Mouse (Mus musculus): ENCODE data around the gene Gng7. TPM values are rescaled to one million over a fixed set of nuclear protein-coding genes. Genes with fewer than 3 reads are reported as not detected.
A peak's percentile ranks its signal among the peaks of the same experiment; 100 is the strongest.

Gng7 gene
- polyA plus RNA-seq, 1 experiment from 2014 or later = 6.7 TPM

DNA sequence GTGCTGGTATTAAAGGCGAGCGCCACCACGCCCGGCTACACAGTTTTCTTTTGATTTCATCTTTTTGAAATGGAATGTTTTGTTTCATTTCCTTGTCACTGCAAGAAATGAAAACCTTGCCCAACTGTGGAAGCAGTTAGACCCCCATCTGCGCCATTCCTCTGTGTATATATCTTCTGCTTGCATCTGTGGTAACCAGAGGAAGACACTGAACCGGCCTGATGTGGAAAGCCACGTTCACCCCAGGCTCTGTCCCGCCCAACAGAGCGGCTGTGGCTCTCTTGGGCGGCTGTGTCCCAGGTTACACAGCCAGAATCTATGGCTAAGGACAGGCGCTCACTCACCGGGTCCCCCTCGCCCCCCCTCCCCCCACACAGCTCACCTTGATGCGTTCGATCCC lies 62.3 kb downstream of the Gng7 start:
- no peak overlapping the region for H3K4me3 ChIP-seq (ENCODE audit: low read length)
- H3K27ac ChIP-seq (ENCODE audit: low read length) = no peak overlapping the region
- no peak overlapping the region for H3K4me2 ChIP-seq (replicated peaks; ENCODE audit: low read depth, low read length)
- peaks cover 10% of the 10 kb centered on the region for H3K4me1 ChIP-seq (ENCODE audit: insufficient read depth, low read length)
- H3K36me3 ChIP-seq (ENCODE audit: insufficient read depth, low read length) = no peaks in the 10 kb centered on the region
- no peak overlapping the region for H3K9ac ChIP-seq (replicated peaks; ENCODE audit: low read length)
- no peaks in the 10 kb centered on the region for H3K27me3 ChIP-seq (ENCODE audit: insufficient read depth, low read length)
- no peak for ATAC-seq (ENCODE audit: low FRiP score, low TSS enrichment)
- 75% methylated on average over 15 of the region's 15 CpGs for WGBS
- H3K9me3 ChIP-seq (ENCODE audit: low read length) = no peaks in the 10 kb centered on the region

DNA sequence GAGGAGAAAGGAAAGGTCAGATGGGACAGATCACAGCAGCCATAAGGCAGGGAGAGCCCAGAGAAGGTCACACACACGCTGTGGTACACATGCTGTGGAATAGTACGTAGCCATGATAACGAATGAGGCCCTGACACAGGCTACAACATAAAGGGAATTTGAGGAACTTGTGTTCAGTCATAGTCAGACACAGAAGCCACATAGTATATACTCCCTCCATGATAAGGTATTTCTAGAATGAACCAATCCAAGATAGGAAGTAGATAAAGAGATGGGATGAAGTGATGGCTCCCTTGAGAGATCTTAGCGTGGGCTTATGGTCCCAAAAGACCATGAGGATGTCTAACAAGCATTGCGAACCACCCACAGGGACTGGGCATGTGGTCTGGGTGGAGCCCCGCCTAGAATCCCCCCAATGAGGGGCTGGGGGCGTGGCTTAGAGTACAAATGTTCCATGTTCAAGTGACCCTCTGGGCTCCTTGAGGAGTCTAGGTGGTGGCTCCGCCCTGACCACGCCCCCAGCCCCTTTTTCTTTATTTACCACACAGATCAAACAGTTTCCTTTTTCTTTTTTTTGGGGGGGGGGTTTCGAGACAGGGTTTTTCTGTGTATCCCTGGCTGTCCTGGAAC lies 62.9 kb downstream of the Gng7 start:
- no peak for ATAC-seq (ENCODE audit: low FRiP score, low TSS enrichment)
- H3K27ac ChIP-seq (ENCODE audit: low read length) = no peak overlapping the region
- H3K9ac ChIP-seq (replicated peaks; ENCODE audit: low read length) = no peak overlapping the region
- H3K4me2 ChIP-seq (replicated peaks; ENCODE audit: low read depth, low read length) = no peak overlapping the region
- H3K4me3 ChIP-seq (ENCODE audit: low read length) = no peak overlapping the region
- no peaks in the 10 kb centered on the region for H3K36me3 ChIP-seq (ENCODE audit: insufficient read depth, low read length)
- WGBS = 82% methylated on average over 10 of the region's 10 CpGs
- peaks cover 10% of the 10 kb centered on the region for H3K4me1 ChIP-seq (ENCODE audit: insufficient read depth, low read length)
- no peaks in the 10 kb centered on the region for H3K27me3 ChIP-seq (ENCODE audit: insufficient read depth, low read length)
- H3K9me3 ChIP-seq (ENCODE audit: low read length) = no peaks in the 10 kb centered on the region

- Histone ChIP-seq H3K9me3 (ENCODE audit: low read length) (no peaks in the 10 kb centered on the region), H3K4me2 (replicated peaks; ENCODE audit: low read depth, low read length) (no peak overlapping the region), H3K4me1 (ENCODE audit: insufficient read depth, low read length) (peaks cover 10% of the 10 kb centered on the region), H3K27me3 (ENCODE audit: insufficient read depth, low read length) (no peaks in the 10 kb centered on the region), H3K9ac (replicated peaks; ENCODE audit: low read length) (no peak overlapping the region), H3K36me3 (ENCODE audit: insufficient read depth, low read length) (no peaks in the 10 kb centered on the region), H3K27ac (ENCODE audit: low read length) (no peak overlapping the region), H3K4me3 (ENCODE audit: low read length) (no peak overlapping the region)
- 41% methylated on average over 5 of the region's 5 CpGs for WGBS
- ATAC-seq (ENCODE audit: low FRiP score, low TSS enrichment) = no peak
Measured at GRCm38 (mm10) chr10:80950314-80950713, 64.4 kb downstream of the Gng7 start.

DNA sequence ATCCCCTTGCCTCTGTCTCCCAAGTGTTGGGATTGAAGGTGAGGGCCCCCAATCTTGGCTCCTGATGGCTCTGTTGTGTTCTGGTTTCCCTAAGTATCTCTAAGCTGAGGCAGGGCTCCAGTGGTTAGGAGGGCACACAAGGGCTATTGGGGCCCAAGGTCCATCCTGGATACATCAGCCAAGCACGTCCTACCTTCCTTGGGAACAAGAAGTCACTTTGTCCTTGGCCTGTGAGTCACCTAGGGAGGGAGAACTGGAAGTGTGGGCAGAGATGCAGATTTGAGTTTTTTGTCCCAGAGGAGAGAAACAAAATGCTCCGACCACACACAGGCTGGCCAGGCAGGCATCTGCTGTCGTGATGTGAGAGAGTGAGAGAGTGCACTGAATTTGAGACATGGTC lies 65.7 kb downstream of the Gng7 start:
- no peak overlapping the region for H3K27ac ChIP-seq (ENCODE audit: low read length)
- H3K9ac ChIP-seq (replicated peaks; ENCODE audit: low read length) = no peak overlapping the region
- peaks cover 10% of the 10 kb centered on the region for H3K4me1 ChIP-seq (ENCODE audit: insufficient read depth, low read length)
- no peaks in the 10 kb centered on the region for H3K36me3 ChIP-seq (ENCODE audit: insufficient read depth, low read length)
- no peak overlapping the region for H3K4me3 ChIP-seq (ENCODE audit: low read length)
- no peak for ATAC-seq (ENCODE audit: low FRiP score, low TSS enrichment)
- WGBS = 65% methylated on average over 3 of the region's 3 CpGs
- H3K9me3 ChIP-seq (ENCODE audit: low read length) = no peaks in the 10 kb centered on the region
- H3K4me2 ChIP-seq (replicated peaks; ENCODE audit: low read depth, low read length) = no peak overlapping the region
- H3K27me3 ChIP-seq (ENCODE audit: insufficient read depth, low read length) = no peaks in the 10 kb centered on the region

GRCm38 (mm10) chr10:80948570-80948969 lies 66.2 kb downstream of the Gng7 start:
- no peak overlapping the region for H3K4me3 ChIP-seq (ENCODE audit: low read length)
- peaks cover 13% of the 10 kb centered on the region for H3K4me1 ChIP-seq (ENCODE audit: insufficient read depth, low read length)
- H3K9me3 ChIP-seq (ENCODE audit: low read length) = no peaks in the 10 kb centered on the region
- peak overlapping the region; percentile 31; the same call in 1 of the 2 replicates for H3K27ac ChIP-seq (ENCODE audit: low read length)
- ATAC-seq (ENCODE audit: low FRiP score, low TSS enrichment) = 0 out of 2 replicates have a peak, but pooled peaks have one; percentile 50
- H3K9ac ChIP-seq (replicated peaks; ENCODE audit: low read length) = no peak overlapping the region
- H3K36me3 ChIP-seq (ENCODE audit: insufficient read depth, low read length) = no peaks in the 10 kb centered on the region
- H3K27me3 ChIP-seq (ENCODE audit: insufficient read depth, low read length) = no peaks in the 10 kb centered on the region
- no peak overlapping the region for H3K4me2 ChIP-seq (replicated peaks; ENCODE audit: low read depth, low read length)
- WGBS = 22% methylated on average over 6 of the region's 6 CpGs

DNA sequence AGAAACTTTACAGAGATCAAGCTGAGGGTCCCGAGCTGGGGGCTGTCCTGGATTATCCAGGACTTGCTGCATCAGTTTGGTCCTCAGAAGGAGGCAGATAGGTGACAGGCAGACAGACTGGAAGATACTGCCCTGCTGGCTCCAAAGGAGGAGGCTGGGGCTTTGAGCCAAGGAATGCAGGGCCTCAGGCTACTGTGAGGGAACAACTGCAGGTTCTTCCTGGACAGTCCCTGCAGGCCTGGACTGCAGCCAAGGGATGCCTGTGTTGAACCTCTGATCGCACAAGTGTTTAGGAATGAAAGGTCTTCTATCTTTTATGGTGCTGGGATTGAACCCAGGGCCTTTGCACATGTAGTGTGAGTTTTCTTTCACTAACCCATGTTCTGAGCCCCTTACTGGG lies 66.9 kb downstream of the Gng7 start:
- Histone ChIP-seq H3K4me2 (replicated peaks; ENCODE audit: low read depth, low read length) (no peak overlapping the region), H3K4me3 (ENCODE audit: low read length) (no peak overlapping the region), H3K36me3 (ENCODE audit: insufficient read depth, low read length) (no peaks in the 10 kb centered on the region), H3K27me3 (ENCODE audit: insufficient read depth, low read length) (no peaks in the 10 kb centered on the region), H3K9ac (replicated peaks; ENCODE audit: low read length) (no peak overlapping the region), H3K4me1 (ENCODE audit: insufficient read depth, low read length) (peaks cover 13% of the 10 kb centered on the region), H3K27ac (ENCODE audit: low read length) (peak overlapping the region; percentile 25; the same call in 1 of the 2 replicates), H3K9me3 (ENCODE audit: low read length) (no peaks in the 10 kb centered on the region)
- ATAC-seq (ENCODE audit: low FRiP score, low TSS enrichment) = no peak
- WGBS = 33% methylated on average over 2 of the region's 2 CpGs

DNA sequence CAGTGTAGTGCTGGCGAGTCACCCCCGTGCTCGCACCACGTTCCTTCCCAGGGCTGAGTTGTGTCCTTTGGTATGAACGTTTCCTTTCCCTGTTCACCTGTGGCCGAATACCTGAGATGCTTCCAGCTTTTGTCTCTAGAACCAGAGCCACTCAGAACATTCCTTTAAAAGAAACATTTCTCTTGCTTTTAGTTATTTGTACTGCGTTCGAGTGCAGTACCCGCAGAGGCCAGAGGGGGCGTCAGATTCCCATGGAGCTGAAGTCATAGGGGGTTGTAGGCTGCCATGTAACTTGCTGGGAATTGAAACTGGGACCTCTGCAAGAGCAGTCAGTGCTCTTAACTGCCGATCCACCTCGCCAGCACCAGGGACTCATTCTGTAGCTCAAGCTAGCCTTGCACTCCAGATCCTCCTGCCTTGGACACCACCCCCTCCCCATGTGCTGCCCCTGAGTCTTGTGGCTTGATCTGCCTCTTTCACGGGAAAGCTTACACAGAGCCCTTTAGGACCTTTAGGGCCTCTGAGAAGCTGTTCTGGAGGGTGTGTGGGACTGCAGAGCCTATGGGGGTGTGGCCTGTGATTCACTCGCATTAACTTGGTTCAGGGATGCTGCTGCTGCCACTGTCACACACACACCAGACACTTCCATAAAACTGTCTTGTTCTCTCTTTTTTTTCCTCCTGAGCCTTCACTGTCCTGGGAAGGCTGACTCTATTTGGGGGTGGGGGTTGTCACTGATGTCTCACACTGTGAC lies 67.9 kb downstream of the Gng7 start:
- no peak overlapping the region for H3K9ac ChIP-seq (replicated peaks; ENCODE audit: low read length)
- 68% methylated on average over 14 of the region's 14 CpGs for WGBS
- H3K4me1 ChIP-seq (ENCODE audit: insufficient read depth, low read length) = peaks cover 13% of the 10 kb centered on the region
- H3K9me3 ChIP-seq (ENCODE audit: low read length) = no peaks in the 10 kb centered on the region
- H3K4me3 ChIP-seq (ENCODE audit: low read length) = no peak overlapping the region
- H3K27me3 ChIP-seq (ENCODE audit: insufficient read depth, low read length) = no peaks in the 10 kb centered on the region
- no peak for ATAC-seq (ENCODE audit: low FRiP score, low TSS enrichment)
- no peaks in the 10 kb centered on the region for H3K36me3 ChIP-seq (ENCODE audit: insufficient read depth, low read length)
- no peak overlapping the region for H3K27ac ChIP-seq (ENCODE audit: low read length)
- H3K4me2 ChIP-seq (replicated peaks; ENCODE audit: low read depth, low read length) = no peak overlapping the region

DNA sequence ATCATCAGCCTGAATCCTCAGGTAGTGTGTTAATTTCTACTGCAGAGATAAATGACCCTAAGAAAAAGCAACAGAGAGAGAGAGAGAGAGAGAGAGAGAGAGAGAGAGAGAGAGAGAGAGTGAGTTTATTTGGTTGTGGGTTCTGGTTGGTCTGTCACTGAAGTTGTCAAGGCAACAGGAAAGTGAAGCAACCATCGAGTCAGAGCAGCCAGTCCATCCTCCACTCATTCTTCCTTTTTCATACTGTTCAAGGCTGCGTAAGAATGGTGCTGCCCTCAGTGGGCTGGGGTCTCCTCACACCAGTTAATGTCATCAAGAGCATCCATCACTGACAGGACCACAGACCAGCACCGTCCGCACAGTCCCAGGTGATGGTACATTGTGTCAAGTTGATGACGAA lies 70.5 kb downstream of the Gng7 start:
- WGBS = 85% methylated on average over 5 of the region's 5 CpGs
- no peak for ATAC-seq (ENCODE audit: low FRiP score, low TSS enrichment)
- H3K4me3 ChIP-seq (ENCODE audit: low read length) = no peak overlapping the region
- H3K27me3 ChIP-seq (ENCODE audit: insufficient read depth, low read length) = no peaks in the 10 kb centered on the region
- no peaks in the 10 kb centered on the region for H3K9me3 ChIP-seq (ENCODE audit: low read length)
- H3K4me1 ChIP-seq (ENCODE audit: insufficient read depth, low read length) = peaks cover 35% of the 10 kb centered on the region
- no peak overlapping the region for H3K27ac ChIP-seq (ENCODE audit: low read length)
- no peak overlapping the region for H3K9ac ChIP-seq (replicated peaks; ENCODE audit: low read length)
- no peaks in the 10 kb centered on the region for H3K36me3 ChIP-seq (ENCODE audit: insufficient read depth, low read length)
- no peak overlapping the region for H3K4me2 ChIP-seq (replicated peaks; ENCODE audit: low read depth, low read length)

DNA sequence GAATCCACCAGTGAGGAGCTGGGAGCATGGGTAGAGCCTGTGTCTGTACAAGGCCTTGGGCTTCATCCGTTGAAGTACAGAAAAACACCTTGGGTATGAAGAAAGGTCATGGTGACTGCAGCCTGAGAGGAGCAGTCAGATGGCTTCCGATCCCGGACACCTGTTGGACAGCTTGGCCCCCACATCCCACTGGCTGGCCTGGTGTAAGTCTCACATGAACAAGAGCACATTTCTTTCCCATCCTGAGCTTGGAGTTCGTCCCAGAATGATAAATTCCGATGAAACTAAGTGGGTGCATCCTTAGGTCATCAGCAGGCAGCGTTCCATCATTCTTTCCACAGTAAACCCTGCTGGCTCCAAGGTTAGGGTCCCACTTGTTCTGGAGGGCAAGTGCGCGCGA lies 71.0 kb downstream of the Gng7 start:
- Histone ChIP-seq H3K9ac (replicated peaks; ENCODE audit: low read length) (no peak overlapping the region), H3K27me3 (ENCODE audit: insufficient read depth, low read length) (no peaks in the 10 kb centered on the region), H3K4me2 (replicated peaks; ENCODE audit: low read depth, low read length) (no peak overlapping the region), H3K4me3 (ENCODE audit: low read length) (no peak overlapping the region), H3K9me3 (ENCODE audit: low read length) (no peaks in the 10 kb centered on the region), H3K36me3 (ENCODE audit: insufficient read depth, low read length) (no peaks in the 10 kb centered on the region), H3K27ac (ENCODE audit: low read length) (no peak overlapping the region), H3K4me1 (ENCODE audit: insufficient read depth, low read length) (peaks cover 40% of the 10 kb centered on the region)
- no peak for ATAC-seq (ENCODE audit: low FRiP score, low TSS enrichment)
- 55% methylated on average over 9 of the region's 9 CpGs for WGBS

DNA sequence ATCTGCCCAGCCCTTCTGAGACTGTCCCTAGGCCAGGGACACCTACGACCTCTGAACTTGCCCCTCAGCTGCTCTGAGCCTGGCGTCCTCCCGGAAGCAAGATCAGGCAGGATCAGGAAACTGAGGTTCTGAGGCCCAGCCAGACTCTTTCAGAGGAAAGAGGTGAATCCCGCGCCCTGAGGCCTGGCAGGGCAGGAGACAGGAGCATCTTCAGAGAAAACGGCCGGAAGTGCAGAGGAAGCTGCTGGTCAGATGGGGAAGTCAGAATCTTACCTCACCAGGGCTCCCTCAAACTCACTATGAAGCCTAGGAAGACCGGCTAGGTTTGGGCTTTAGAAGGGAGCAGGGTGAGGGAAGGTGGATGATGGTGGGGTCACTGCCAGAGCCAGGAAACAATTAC lies 71.8 kb downstream of the Gng7 start:
- Histone ChIP-seq H3K9me3 (ENCODE audit: low read length) (no peaks in the 10 kb centered on the region), H3K4me1 (ENCODE audit: insufficient read depth, low read length) (peaks cover 41% of the 10 kb centered on the region), H3K36me3 (ENCODE audit: insufficient read depth, low read length) (no peaks in the 10 kb centered on the region), H3K27ac (ENCODE audit: low read length) (no peak overlapping the region), H3K4me2 (replicated peaks; ENCODE audit: low read depth, low read length) (no peak overlapping the region), H3K27me3 (ENCODE audit: insufficient read depth, low read length) (no peaks in the 10 kb centered on the region), H3K9ac (replicated peaks; ENCODE audit: low read length) (no peak overlapping the region), H3K4me3 (ENCODE audit: low read length) (no peak overlapping the region)
- no peak for ATAC-seq (ENCODE audit: low FRiP score, low TSS enrichment)
- WGBS = 55% methylated on average over 8 of the region's 8 CpGs
